Mouse (Mus musculus) cerebellum, postnatal 14 days (tissue): ENCODE results near the gene Ndrg4.

Source experiments
- DNase-seq, 2 experiments: peaks; one replicate each; pipeline ENCODE4 v3.0.0; 2021; ENCODE audit warnings: mixed read lengths in 2 of 2

The Ndrg4 gene

DNA sequence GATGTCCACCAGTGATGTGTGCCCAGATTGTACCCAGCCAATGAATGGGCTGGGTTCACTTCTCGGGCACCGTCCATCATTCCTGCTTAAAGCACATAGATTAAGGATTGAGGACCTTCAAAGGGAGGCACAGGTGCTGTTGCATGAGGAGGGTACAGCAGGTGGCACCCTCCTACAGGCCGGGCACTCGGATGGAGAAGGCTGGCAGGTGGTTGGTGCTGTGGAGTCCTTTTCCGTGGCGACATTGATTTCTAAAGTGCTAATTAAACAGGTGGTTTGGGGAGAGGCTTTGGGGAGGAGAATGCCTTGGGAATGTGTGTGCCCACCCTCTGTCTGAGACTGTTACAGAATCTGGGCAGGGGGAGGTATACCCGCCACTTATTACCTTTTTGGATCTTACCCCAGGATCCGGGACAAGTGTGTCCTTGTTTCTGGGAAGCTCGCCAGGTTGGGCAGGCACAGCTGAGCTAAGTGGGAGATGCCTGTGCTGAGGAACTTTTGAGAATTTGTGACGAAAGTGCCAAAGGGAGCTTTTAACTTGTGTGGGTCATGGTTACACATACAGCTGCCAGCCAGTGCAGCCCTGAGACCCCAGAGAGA is 11.4 kb downstream of the Ndrg4 start:
- DNase-seq, result no peak

- DNase-seq, result no peak
These were observed 14.3 kb downstream of the Ndrg4 start for GRCm38 (mm10) chr8:95690929-95691541.

DNA sequence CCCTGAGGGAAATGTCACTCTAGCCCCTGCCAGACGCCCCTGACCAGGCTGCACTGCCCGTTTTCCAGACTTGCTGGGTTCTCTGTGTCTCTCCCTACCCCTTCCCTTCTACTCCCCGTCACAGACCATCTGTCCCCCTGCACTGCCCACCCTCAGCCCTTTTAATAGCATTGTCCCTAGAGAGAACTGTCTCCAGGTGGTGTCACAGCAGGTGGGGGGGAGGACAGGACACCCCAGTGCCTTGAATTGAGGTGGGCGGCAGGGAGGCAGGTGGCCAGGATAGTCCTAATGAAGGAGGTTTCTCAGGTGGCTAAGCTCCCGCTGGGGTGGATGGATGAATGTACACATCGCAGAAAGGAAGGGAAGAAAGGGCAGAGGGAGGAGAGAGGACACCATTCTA is 17.9 kb downstream of the Ndrg4 start:
- no peak for DNase-seq

DNA sequence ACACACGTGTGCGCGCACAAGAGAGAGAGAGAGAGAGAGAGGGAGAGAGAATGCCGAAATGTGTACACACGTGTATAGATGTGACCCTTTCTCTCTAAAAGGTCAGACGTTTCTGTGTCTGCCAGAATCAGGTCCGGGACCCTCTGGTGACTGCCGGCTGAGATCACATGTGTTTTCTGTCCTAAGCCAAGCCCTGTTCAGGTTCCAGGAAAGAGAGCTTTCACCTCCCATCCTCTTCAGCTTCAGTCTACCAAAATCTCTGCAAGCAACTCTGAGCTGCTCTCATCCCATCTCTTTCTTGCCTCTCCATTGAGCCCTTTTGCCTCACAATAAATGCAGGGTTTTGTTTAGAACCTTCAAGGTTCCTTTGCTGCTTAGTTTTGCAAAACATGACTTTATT is 19.9 kb downstream of the Ndrg4 start:
- DNase-seq, result no peak

- DNase-seq, result peak; percentile 95 to 98
These were observed 20.3 kb downstream of the Ndrg4 start for GRCm38 (mm10) chr8:95697128-95697527.

DNA sequence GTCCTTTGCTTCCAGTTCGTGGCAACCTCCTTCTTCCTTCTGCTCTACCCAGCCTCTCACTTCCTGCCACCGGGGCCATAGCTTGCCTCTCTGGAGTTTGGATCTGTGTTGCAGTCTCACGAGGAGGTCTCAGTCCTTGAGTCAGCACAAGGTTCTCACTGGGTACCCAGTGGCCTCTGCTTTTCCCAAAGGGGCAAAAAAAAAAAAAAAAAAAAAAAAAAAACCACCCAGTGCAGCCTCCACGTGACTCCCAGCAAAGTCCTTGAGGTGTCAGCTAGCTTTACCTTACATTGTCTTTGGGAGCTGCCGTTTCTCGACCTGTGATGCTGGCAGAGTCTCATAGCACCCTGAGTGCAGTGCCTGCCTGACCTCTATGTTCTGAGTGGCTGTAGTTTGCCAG is 21.4 kb downstream of the Ndrg4 start:
- DNase-seq, result no peak

DNA sequence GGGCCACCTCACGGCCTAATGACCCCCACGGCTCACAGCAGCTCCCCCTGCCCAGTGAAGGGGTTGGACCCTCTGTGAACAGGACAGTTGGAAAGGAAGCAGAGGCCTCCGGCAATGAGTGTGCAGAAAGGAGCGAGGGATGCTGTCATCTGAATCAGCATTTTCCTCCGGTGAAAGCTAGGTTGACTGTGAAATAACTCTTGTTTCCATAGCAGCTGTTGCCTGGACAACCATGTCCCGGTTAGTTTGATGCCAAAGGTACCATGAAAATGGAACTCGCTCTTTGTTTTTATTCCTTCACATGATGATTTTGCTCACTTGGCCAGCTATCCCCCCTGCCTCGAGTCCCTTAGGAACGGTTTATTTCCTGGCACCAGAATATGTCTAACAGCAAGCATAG is 23.5 kb downstream of the Ndrg4 start:
- peak; percentile 56 to 67 for DNase-seq

GRCm38 (mm10) chr8:95701809-95702208 is 25.0 kb downstream of the Ndrg4 start:
- DNase-seq, result peak; percentile 58 to 62

DNA sequence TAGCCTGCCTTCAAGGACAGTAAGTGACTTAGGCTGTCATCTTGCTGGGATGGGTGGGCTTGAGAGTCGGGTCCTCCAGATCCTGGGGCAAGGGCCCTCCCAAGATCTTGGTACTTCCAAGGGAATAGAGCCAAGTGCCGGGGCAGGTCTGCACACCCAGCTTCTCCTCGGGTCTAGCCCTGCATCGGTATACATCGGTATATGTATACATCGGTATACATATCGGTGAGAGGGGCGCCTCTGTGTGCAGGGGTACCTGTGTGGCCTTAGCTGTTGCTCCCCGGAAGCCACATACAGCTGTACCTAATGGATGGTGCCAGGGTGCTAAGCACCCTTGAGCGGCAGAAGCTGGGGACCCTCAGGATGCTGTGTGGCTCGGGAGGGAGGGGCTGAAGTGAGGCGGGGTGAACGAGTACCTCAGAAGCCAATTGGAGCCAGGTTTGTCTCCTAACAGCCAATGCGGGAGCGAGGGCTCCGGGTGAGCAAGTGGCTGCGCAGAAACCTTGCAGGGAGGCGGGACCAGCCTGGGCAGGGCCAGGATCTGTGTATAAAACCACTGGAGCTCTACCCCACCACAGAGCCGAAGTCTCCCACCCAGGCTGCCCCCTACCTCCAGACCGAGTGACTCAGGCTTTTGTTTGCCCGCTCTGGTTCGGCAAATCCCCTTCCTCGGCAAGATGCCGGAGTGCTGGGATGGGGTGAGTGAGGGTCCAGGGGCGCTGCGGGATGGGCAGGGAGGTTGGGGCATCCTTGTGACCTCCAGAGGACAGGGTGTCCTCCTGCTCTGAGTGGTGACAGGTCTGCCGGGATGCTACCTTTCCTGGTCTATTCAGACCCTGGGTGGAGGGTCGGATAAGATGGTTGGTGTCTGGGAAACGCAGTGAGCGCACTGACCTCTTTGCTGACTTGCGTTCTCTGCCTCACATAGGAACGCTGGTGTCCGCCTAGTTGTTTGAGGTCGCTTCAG is 26.0 kb downstream of the Ndrg4 start:
- DNase-seq, result peak; percentile 92 to 94

DNA sequence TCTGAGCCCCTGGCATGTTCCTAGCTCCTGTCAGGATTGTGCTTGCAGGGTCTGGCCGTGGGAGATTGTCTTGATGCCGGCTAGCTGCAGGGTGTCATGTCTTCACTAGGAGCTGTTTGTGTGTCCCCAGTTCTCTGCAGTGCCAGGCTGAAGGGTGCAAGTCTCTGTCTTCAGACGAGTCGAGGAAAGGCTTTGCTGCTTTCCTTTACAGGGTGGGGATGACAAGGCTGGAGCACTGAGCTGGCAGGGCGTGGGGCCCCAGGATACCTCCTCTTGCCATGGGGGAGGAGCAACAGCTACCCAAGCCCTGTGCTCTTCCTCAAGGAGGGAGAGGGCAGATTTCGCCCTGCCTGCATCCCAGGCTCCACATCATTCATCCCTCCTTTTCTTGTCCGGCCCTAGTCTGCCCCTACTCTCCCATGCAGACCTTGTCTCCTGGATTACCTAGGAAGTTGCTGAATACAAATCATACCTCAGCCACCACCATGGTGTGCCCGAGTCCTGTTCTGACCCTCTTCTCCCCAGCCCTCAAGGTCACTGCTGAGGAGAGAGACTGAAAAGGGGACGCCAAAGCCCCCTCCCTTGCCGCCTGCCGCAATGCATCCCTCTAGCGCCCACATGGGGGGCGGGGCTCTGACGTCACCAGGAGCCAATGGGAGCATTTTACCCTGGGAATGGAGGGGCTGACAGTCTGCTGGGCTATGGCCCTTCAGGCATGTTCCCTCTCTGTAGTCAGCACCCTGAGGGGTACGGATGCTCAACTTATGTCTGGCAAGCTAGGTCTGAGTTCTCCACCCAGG is 26.9 kb downstream of the Ndrg4 start:
- DNase-seq, result peak; percentile 95 to 97

GRCm38 (mm10) chr8:95704538-95704937 is 27.8 kb downstream of the Ndrg4 start:
- DNase-seq, result peak in 1 of 2 experiments; percentile 27

- DNase-seq, result no peak
These were observed 32.8 kb downstream of the Ndrg4 start for GRCm38 (mm10) chr8:95709579-95709978.

GRCm38 (mm10) chr8:95711029-95711428 is 34.2 kb downstream of the Ndrg4 start:
- DNase-seq, result no peak

- no peak for DNase-seq
These were observed 35.6 kb downstream of the Ndrg4 start for GRCm38 (mm10) chr8:95712395-95712794.

- peak; percentile 82 to 89 for DNase-seq
These were observed 36.6 kb downstream of the Ndrg4 start for GRCm38 (mm10) chr8:95713100-95714010.

DNA sequence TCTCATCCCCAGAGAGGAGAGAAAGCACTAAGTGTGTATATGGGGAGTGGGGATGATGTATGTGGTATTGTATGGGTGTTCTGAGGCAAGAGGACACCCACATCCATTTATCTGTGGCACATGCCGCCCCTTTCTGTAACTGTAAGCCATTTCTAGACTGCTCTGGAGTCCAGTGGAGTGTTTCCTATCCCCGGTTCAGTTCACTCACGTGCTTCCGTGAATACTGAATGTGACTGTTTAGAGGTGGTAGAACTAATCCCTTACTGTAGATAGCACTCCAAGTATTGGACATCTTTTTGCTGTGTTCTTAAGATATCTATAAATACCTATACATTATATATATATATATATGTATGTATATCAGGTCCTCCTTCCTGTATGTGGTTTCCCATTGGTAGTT is 37.6 kb downstream of the Ndrg4 start:
- DNase-seq, result no peak

GRCm38 (mm10) chr8:95714837-95715413 is 38.1 kb downstream of the Ndrg4 start:
- DNase-seq, result no peak

DNA sequence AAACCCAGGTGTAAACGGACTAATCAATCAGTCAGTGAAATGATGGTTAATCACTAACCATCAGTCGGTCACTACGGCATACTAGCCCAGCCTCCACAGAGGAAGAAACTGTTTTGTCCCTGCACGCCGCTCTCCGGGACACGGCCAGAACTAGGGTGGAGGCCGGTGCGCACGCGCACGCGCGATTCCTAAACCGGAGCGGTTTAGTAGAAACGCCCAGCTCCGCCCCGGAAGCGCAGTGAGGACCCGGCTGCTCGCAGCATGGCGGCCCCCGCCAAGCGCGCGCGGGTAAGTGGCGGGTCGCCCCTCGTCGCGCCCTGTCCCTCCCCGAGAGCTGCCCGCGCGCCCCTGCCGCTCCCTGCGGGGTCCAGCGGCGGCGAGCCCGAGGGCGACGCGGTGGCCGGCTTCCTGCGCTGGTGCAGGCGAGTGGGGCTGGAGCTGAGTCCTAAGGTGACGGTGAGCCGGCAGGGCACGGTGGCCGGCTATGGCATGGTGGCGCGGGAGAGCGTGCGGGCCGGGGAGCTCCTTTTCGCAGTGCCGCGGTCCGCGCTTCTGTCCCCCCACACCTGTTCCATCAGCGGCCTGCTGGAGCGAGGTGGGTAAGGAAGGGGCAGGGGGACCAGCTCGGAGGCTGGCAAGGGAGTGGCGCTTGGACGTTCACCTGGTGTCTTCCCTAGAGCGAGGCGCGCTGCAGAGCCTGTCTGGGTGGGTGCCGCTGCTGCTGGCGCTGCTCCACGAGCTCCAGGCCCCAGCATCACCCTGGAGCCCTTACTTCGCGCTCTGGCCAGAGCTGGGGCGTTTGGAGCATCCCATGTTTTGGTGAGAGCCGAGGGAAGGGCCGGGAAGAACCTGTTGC is 39.1 kb downstream of the Ndrg4 start, which contains the start of gene Setd6:
Setd6 (plus strand) TSS at position 206 of the 856 bp plus-strand sequence.
- DNase-seq, result peak; percentile 84 to 88

DNA sequence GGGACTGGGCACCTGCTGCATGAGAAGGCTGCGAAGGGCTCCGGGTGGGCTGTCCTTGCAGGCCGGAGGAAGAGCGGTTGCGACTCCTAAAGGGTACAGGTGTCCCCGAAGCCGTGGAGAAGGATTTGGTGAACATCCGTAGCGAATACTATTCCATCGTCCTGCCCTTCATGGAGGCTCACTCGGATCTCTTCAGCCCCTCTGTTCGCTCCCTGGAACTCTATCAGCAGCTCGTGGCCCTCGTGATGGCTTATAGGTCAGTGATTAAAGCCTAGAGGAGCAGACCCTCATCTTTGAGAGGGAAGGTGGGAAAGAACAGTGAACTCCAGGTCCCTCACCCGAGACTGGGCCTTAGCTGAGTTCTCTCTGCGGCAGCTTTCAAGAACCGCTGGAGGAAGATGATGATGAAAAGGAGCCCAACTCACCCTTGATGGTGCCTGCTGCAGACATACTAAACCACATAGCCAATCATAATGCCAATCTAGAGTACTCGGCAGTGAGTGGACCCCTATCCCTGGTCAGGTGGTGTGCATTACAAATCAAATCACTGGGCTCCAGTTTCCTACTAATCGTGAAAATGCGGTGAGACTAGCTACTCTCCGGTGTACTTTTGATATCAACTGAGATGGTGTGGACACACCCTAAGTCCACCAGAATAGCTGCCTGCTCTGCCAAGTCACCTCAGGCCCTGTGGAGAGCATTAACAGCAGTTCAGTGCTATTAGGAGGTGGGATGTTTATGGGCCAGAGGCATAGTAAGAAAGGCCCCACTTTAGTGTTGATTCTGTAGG is 40.0 kb downstream of the Ndrg4 start:
- DNase-seq, result no peak
